8 mouse cellular contexts compared by ENCODE assay signal in genomic region chr8:126547841-126548240, GRCm38 (mm10). TPM values are rescaled to one million over a fixed set of nuclear protein-coding genes. Genes with fewer than 3 reads are reported as not detected.
DNase-seq lines count a peak whose midpoint lies in the region; ATAC-seq and TF ChIP-seq lines count a peak whose summit lies in the region.

No protein-coding gene starts in this region.

- no peak overlapping the region for H3K4me3 ChIP-seq in kidney, embryonic 14.5 days (ENCODE audit: low read length)
- H3K4me3 ChIP-seq in heart, postnatal 0 days (ENCODE audit: low read depth, low read length): no peak overlapping the region
- H3K4me3 ChIP-seq in thymus, adult 2 months (ENCODE audit: control insufficient read depth, insufficient read depth, low read length): no peak overlapping the region
- H3K4me3 ChIP-seq in midbrain, embryonic 10.5 days: no peak overlapping the region

- TF ChIP-seq EP300 in heart, postnatal 0 days (IDR thresholded peaks at IDR 0.05; ENCODE audit: low read depth): peak; percentile 29; the same call in 1 of the 2 replicates

- peak; percentile 36; the same call in 1 of the 2 replicates for ATAC-seq in kidney, embryonic 14.5 days (ENCODE audit: low FRiP score, low TSS enrichment)
- peak; percentile 64 for ATAC-seq in common myeloid progenitor, adult 5-6 weeks (replicated peaks; ENCODE audit: low read depth, poor library complexity, severe bottlenecking)
- ATAC-seq in heart, postnatal 0 days (ENCODE audit: insufficient read depth, low read depth): peak; percentile 88

- no peak for TF ChIP-seq POLR2A in thymus, adult 2 months (IDR thresholded peaks at IDR 0.05; ENCODE audit: control insufficient read depth, extremely low read depth, insufficient read depth, low read length, poor library complexity)

- no peaks in the 10 kb centered on the region for H3K27me3 ChIP-seq in kidney, embryonic 14.5 days (ENCODE audit: control insufficient read depth, insufficient read depth, low read length)
- H3K27me3 ChIP-seq in heart, postnatal 0 days (ENCODE audit: control insufficient read depth, insufficient read depth, low read length): no peaks in the 10 kb centered on the region
- H3K27me3 ChIP-seq in thymus, adult 2 months (ENCODE audit: control insufficient read depth, insufficient read depth, low read length): no peaks in the 10 kb centered on the region
- no peaks in the 10 kb centered on the region for H3K27me3 ChIP-seq in midbrain, embryonic 10.5 days (ENCODE audit: low read depth, poor library complexity, severe bottlenecking)

- H3K36me3 ChIP-seq in kidney, embryonic 14.5 days (ENCODE audit: control insufficient read depth, insufficient read depth, low read length): no peaks in the 10 kb centered on the region
- no peaks in the 10 kb centered on the region for H3K36me3 ChIP-seq in heart, postnatal 0 days (replicated peaks; ENCODE audit: control insufficient read depth, insufficient read depth, low read length)
- no peaks in the 10 kb centered on the region for H3K36me3 ChIP-seq in thymus, adult 2 months (ENCODE audit: control insufficient read depth, insufficient read depth, low read length)
- H3K36me3 ChIP-seq in midbrain, embryonic 10.5 days: no peaks in the 10 kb centered on the region

- no peak overlapping the region for H3K27ac ChIP-seq in kidney, embryonic 14.5 days (ENCODE audit: low read depth, low read length)
- H3K27ac ChIP-seq in heart, postnatal 0 days (ENCODE audit: low read depth): peak overlapping the region; percentile 94
- no peak overlapping the region for H3K27ac ChIP-seq in thymus, adult 2 months (ENCODE audit: control insufficient read depth, insufficient read depth, low read length)
- no peak overlapping the region for H3K27ac ChIP-seq in midbrain, embryonic 10.5 days (replicated peaks)

- no peaks in the 10 kb centered on the region for H3K9me3 ChIP-seq in kidney, embryonic 14.5 days (ENCODE audit: control insufficient read depth, low read length)
- H3K9me3 ChIP-seq in heart, postnatal 0 days (replicated peaks; ENCODE audit: control insufficient read depth, low read length): no peaks in the 10 kb centered on the region
- H3K9me3 ChIP-seq in midbrain, embryonic 10.5 days (replicated peaks): no peaks in the 10 kb centered on the region

- H3K9ac ChIP-seq in kidney, embryonic 14.5 days (ENCODE audit: low read depth, low read length): no peak overlapping the region
- H3K9ac ChIP-seq in heart, postnatal 0 days (replicated peaks; ENCODE audit: low read depth, low read length): no peak overlapping the region

- TF ChIP-seq CTCF in heart, postnatal 0 days (IDR thresholded peaks at IDR 0.05; ENCODE audit: low read depth): peak; percentile 44
- no peak for TF ChIP-seq CTCF in thymus, adult 2 months (IDR thresholded peaks at IDR 0.05; ENCODE audit: borderline replicate concordance, control insufficient read depth, extremely low read depth, insufficient read depth, low read length, poor library complexity)

- 65% methylated on average over 3 of the region's 3 CpGs for WGBS in kidney, embryonic 14.5 days
- 5% methylated on average over 3 of the region's 3 CpGs for WGBS in heart, postnatal 0 days
- 77% methylated on average over 3 of the region's 3 CpGs for WGBS in thymus, adult 2 months
- 59% methylated on average over 3 of the region's 3 CpGs for WGBS in midbrain, embryonic 10.5 days

- no peaks in the 10 kb centered on the region for H3K4me1 ChIP-seq in kidney, embryonic 14.5 days (ENCODE audit: control insufficient read depth, insufficient read depth, low read length)
- H3K4me1 ChIP-seq in heart, postnatal 0 days (ENCODE audit: control insufficient read depth, insufficient read depth): peaks cover 34% of the 10 kb centered on the region
- H3K4me1 ChIP-seq in thymus, adult 2 months (replicated peaks; ENCODE audit: control insufficient read depth, insufficient read depth, low read length): no peaks in the 10 kb centered on the region
- H3K4me1 ChIP-seq in midbrain, embryonic 10.5 days: peaks cover 21% of the 10 kb centered on the region

- DNase-seq in kidney, adult 9 months: no peak
- peak; percentile 86 for DNase-seq in heart, postnatal 0 days (ENCODE audit: low spot score)
- peak; percentile 66 to 68 for DNase-seq in lung, postnatal 4 days
- DNase-seq in thymus, adult 2 months: no peak
- no peak for DNase-seq in midbrain, embryonic 10.5 days (ENCODE audit: low spot score)
- no peak for DNase-seq in right cerebral cortex, postnatal 36 days (ENCODE audit: low spot score in 2 of 2)

- no peak overlapping the region for H3K4me2 ChIP-seq in kidney, embryonic 14.5 days (replicated peaks; ENCODE audit: low read depth, low read length)
- no peak overlapping the region for H3K4me2 ChIP-seq in heart, postnatal 0 days (ENCODE audit: low read depth, low read length)

RNA-seq across cellular contexts. Expression of gene Irf2bp2, which starts 45.9 kb away (rescaled TPM):
- polyA plus RNA-seq in kidney, embryonic 14.5 days (2014; fragmentation: Nextera tagmentation; extraction: Ambion mirVana): 11.6 and 14.6 TPM in 2 replicates
- total RNA-seq in common myeloid progenitor, adult 5-6 weeks (2017): 72.3 and 85.4 TPM in 2 replicates
- total RNA-seq in heart, postnatal 0 days (2014; rRNA removed; ENCODE audit: low replicate concordance): 132 and 175 TPM in 2 replicates
- polyA plus RNA-seq in heart, postnatal 0 days (2015; fragmentation: Nextera tagmentation; extraction: Ambion mirVana): 9.6 and 9.8 TPM in 2 replicates
- 71.7 and 113 TPM in 2 replicates for polyA plus RNA-seq in thymus, adult 2 months (2012; rRNA removed)
- 3.8 and 4.0 TPM in 2 replicates for polyA plus RNA-seq in midbrain, embryonic 10.5 days (2016; fragmentation: Nextera tagmentation; extraction: Ambion mirVana)

Comparison
In these comparisons a context has a peak if more than half of its experiments do, and no peak if none do; other contexts are left out.
1. ATAC-seq: peak in every context shown above with its lines; median percentile 88 in heart, postnatal 0 days; 64 in common myeloid progenitor, adult 5-6 weeks; 36 in kidney, embryonic 14.5 days.
2. DNase-seq: peak in heart, postnatal 0 days (single experiment) and lung, postnatal 4 days (2 of 2); none in kidney, adult 9 months (single experiment), thymus, adult 2 months (single experiment), midbrain, embryonic 10.5 days (single experiment) and right cerebral cortex, postnatal 36 days (0 of 2).